Mouse (Mus musculus) adipocyte (in vitro differentiated cells): ENCODE results near the gene Calcoco2.
"Not testable (repeated sequence)": the region's sequence is repeated elsewhere in the genome, so short reads cannot be mapped to it uniquely, and the experiment has no call there.

Source experiments
- DNase-seq: peaks from one replicate; pipeline ENCODE4 v3.0.0-alpha.2; 2016; ENCODE audit warnings: low spot score

Gene Calcoco2

DNA sequence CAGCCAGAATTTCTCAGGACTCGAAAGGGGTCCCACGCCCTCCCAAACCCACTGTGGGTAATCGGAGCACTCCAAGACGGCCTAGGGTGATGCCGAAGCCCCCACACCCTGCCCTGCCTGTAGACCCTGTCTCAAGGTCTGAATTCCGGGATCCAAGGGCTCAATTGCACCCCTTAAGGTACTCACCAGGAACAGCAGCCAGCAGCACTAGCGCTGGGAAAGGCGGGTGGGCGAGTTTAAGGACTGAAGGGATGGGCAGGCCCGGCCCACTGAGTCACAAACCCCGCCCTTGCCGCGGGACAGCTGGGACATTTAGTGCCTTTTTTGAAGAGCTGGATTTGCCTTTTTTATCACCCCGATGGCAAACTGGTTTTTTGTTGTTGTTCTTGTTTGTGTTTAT lies at the start of gene Calcoco2:
Gene Calcoco2, minus strand, starts transcription at position 214 of the 400 bp plus-strand sequence.
- DNase-seq: no peak

DNA sequence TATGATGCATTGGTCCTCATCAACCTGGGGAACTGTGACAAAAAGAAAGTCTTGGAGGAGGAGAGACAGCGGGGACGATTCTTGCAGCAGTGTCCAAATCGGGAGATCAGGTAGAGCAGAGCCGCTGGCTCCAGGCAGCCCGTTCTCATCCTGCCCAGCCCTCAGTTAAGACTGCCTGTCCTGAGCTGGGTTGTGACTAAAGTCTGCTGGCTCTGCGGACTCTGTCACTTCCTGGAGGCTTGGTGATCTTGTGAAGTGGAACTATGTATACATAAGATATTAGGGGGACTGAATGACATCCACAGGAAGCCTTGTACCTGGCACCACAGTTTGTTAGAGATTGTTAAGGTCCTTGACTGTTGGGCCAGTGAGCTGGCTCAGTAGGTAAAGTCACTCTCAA lies 35.7 kb upstream of the Calcoco2 start:
- DNase-seq: no peak

DNA sequence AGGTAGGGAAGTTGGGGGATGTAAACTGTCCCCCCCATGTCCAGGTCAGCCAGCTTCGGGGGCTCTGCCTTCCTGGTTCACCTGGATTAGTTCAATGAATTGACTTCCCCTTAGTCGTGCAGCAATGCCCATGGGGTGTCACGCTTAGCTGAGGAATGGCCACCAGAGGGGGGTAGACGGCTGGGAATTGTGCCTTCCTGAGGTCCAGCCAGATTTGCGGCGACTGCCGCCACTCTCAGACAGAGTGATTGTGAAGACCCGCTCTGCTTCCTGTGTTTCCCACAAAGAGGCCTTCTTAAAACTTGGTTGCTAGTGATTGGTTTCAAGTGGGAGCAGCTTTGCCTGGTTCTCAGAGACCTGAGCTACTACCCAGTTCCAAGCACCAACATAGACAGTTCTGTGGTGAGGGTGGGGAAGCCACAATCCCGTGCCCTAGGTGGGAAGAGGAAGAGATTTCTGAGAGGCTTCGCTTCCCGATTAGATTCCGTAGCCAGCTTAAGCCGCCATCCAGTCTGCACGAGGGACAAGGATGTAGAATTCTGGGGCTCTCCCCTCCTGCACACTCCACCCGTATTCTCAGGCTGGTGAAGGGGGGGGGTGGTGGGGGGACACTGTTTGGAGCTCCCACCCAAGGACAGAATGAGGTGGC lies 34.0 kb upstream of the Calcoco2 start:
- peak; percentile 84 for DNase-seq

DNA sequence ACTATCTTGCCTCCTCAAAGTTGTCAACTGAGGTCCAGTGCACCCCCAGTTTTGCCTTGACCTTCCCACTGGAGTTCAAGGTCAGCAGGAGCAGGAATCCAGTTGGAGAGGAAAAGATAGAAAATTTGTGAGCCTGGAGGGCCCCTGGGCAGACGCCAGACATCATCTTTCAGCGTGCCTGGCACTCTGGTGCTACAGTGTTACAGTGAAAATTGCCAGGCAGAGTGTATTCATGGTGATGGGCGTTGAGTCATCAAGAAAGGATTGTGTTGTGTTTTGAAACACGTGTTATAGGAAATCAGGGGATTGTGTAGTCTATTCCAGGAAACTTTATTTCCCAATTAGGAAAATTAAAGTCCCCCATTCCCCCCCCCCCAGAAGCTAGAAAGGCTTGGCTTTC lies 32.0 kb upstream of the Calcoco2 start:
- DNase-seq: no peak

DNA sequence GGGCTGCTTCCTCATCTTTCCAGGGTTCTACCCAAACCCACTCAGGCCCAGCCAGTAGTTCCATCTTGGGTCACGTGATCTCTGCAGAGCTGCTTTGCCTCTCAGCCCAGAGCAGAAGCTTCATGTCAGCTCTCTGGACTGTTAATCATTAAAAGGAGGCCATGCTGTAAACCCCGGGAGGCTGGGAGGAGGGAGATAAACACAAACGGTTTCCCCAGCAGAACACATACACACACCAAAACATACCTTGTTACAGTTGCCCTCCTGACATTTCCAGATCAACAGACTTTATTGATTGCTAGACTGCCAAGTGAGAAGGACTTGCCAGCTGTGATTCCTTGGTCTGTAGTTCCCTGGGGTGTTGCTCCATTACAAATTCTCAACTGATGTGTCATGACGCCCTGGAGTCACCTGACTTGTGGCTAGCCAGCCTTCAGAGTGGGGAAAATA lies 29.0 kb upstream of the Calcoco2 start:
- DNase-seq: peak; percentile 64

DNA sequence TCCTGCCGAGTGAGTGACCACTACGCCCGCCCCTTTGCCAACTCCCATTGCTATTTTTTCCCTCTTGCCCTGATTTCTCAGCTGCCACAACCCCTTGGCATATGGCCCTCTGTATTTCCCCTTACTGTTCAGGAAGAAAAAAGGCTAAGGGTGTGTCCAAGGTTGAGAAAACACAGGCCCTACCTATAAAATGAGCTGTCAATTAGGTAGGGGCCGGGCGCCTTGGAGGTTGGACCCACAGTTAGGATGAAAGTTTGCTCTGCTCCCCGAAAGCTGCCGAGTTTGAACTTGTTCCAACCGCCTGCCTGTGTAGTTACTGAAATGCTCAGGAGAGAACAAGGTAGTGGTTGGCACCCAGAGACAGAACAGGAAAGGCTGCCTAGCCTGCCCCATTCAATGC lies 24.1 kb upstream of the Calcoco2 start:
- no peak for DNase-seq

DNA sequence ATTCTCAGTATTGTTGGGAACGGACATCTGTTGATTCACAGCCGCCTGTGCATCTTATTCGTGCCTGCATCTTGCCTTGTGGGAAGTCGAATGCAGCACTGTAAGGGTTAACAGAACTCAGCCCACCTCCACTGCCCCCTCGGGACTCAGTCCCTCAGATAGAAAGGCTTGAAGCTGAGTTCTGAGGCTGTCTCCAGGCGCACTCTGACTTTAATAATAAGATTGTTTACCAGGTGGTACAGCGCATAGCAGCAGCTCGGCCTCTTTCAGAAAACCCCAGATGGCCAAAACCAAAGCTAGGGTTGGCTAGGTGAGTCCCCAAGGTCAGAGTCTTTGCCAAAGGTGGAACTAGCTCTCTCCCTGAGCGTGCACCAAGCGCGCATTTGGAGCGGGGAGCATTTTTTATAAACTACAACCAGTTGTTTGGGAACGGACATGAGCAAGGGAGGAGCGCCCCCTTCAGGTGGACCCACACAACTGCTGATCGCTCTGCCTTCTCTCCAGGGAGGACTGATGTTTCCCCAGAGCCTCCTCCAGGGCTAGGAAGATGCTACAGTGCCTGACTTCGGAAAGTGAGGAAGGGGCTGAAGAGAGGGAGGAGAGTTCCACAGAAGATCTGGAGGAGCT lies 21.6 kb upstream of the Calcoco2 start, which contains the start of gene Ttll6:
Gene Ttll6, plus strand, starts transcription at position 548 of the 627 bp plus-strand sequence.
- DNase-seq: peak; percentile 26

DNA sequence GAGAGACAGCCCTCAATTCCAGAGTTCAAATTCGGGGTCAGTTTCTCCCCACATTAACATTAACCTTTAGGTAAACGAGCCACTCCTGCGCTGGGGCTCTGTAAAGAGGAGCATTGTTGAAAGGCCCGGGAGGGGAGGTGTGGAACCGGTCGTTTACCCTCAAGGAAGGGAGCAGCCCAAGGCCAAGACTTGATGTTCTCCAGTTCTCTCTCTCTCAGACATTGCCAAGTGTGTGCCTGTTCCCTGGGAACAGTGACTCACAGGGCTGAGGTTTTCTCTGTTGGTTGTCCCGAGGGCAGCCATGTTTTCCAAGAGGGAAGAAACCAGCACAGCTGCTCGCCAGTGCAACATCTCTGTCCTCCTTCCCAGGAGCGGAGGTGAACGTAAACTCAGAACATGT lies 18.8 kb upstream of the Calcoco2 start:
- peak; percentile 57 for DNase-seq

DNA sequence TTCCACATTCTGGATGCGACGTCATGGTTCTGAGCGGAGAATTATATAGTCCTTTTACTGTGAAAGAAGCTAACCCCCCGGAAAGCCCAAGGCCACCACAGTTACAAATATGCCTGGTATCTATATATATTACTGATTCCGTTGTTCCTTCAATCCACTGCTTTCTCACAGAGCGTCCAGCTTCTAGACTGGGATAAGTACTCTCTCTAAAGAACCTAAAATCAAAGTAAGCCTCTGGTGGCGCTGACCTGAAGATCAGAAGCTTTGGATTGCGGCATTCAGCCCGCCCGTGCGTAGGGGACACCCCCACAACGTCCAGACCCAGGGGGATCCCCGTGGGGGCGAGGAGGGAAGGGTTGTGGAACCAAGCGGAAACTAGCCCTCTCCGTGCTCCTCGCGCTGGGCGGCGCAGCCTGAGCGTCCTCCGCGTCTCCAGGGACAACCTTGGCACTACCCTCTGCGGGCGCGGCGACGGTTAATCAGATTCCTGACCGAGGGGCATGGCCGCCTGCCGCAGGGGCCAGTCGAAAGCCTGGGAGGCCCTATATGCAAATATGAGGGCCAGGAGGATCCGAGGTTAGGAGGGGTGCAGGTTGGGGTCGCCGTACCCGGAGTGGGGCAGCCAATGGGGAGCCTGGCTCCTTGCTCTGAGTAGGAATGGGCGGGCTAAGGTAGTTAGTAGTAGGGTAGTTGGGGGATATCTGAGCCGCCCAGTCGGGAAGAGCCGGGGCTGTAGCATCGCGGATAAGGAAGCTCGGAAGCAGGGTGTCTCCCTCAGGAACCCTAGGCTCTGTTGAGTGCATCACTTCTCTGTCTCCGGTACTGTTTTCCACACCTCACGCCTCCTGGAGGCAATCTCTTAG lies 12.5 kb upstream of the Calcoco2 start:
- no peak for DNase-seq

DNA sequence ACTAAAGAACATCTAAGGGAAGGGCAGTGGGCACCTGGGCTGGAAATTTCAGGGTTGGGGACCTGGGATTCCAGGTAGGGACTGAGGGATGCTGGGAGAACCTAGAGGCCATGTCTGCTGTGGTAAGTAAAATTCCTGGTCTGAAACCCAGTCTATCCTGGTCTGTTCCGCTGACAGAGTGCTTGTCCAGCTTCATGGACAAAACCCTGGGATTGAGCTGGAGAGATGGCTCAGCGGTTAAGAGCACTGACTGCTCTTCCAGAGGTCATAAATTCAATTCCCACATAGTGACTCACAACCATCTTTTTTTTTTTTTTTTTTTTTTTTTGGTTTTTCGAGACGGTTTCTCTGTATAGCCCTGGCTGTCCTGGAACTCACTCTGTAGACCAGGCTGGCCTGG lies 11.0 kb upstream of the Calcoco2 start:
- not testable (repeated sequence) for DNase-seq

DNA sequence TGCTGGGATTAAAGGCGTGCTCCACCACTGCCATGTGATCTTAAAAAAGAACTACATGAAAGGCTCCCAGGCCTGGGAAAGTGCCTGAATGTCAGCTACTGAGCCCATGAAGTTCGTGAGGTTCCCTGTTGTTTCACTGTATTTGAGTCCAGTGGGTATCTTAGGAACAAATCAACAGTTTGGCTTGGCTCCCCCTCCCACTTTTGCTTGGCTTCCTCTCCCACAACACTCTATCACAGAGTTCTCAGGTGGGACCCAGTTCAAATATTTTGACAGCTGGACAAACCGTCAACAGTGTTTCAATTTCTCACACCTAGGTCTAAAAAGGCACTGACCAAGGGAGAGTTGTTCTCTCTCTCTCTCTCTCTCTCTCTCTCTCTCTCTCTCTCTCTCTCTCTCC lies 7.6 kb upstream of the Calcoco2 start:
- DNase-seq: no peak

DNA sequence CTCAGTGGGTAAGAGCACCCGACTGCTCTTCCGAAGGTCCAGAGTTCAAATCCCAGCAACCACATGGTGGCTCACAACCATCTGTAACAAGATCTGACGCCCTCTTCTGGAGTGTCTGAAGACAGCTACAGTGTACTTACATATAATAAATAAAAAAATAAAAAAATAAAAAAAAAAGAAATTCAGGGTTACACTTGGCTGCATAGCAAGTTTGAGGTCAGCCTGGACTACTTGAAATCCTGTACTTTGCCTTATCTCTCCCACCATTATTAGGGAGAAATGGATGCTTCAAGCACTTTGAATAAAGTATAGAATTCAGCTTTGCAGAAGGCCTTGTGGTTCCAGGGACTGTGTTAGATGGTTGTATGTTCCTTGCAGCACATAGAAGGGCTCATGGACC lies 5.2 kb upstream of the Calcoco2 start:
- DNase-seq: not testable (repeated sequence)

DNA sequence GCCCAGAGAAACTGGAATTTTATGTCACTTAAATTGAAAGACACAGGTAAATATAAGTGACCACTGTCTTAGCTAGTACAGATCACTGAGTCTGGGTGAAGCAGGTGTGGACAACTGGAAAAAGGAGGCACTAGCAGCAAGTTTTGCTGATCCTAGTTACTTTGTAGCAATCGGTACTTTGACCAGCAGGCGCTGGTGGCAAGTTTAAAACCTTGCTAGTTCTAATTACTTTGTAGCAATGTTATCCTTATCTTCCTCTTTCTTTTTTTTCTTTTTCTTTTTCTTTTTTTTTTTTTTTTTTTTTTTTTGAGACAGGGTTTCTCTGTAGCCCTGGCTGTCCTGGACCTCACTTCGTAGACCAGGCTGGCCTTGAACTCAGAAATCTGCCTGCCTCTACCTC lies 4.4 kb upstream of the Calcoco2 start:
- DNase-seq: no peak

DNA sequence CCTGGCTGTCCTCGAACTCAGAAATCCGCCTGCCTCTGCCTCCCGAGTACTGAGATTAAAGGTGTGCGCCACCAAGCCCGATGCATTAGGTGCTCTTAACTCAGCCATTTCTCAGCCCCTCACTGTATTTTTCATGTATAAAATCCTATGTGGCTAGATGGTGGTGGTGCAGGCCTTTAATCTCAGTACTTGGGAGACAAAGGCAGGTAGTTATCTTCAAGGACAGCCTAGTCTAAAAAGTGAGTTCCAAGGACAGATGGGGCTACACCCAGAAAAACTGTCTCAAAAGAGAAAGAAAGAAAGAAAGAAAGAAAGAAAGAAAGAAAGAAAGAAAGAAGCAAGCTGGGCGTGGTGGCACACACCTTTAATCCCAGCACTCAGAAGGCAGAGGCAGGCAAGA lies 3.7 kb upstream of the Calcoco2 start:
- no peak for DNase-seq

DNA sequence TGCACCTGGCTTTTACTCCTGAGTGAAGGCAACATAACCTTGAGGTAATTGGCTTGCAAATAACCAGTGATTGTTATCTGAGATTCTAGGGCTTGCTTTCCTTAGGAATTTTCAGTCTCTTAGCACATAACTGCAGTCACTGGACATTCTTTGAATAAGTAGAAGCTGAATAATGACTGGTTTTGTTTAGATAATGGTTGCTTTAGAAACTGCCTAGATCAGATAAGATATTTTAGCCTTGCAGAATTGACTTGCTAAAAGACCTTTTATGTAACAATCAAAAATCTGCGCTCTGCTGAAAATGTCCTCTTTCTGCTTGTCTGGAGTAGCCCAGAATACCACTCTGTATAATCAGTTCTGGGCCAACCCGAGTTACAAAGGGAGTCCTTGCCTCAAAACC lies 2.3 kb upstream of the Calcoco2 start:
- no peak for DNase-seq

DNA sequence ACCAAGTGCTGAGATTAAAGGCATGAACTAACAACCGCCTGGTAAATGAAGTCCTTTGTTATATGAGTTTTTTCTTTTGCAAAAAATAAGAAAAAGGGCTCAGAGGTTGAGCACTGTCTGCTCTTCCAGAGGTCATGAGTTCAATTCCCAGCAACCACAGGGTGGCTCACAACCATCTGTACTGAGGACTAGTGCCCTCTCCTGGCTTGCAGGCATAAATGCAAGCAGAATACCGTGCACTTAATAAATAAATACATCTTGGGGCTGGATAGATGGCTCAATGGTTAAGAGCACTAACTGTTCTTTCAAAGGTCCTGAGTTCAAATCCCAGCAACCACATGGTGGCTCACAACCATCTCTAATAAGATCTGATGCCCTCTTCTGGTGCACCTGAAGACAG lies 814 bp downstream of the Calcoco2 start:
- DNase-seq: not testable (repeated sequence)

DNA sequence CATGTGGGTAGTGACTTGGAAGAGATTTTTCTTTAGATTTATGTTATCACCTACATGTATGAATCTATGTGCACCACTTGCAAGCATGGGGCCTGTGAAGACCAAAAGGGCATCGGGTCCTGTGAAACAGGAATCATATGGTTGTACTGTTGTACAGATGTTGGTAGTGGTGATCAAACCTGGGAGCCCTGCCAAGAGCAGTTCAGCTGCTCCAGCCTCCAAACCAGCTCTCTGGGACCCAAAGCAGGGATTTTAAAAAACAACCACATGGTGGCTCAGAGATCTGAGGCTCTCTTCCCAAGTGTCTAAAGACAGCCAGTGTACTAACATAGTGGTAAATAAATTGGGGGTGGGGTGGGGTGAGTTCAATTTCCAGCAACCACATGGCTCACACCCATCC lies 3.4 kb downstream of the Calcoco2 start:
- DNase-seq: peak; percentile 29

DNA sequence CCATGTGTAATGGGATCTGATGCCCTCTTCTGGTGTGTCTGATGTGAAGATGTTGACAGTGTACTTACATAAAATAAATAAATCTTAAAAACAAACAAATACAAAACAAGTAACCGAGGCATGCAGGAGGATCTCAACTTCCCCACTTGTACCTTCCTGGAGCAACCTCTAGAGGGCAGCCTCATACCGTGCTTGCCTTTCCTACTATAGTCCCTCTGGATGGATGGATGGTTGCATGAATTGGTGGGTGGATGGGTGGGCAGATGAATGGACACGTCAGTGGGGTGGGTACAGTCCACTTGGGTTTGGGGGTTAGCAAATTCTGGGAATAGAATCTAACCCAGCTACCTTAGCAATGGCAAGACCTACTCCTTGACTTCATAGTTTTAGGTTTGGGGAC lies 18.4 kb downstream of the Calcoco2 start:
- DNase-seq: peak; percentile 67

DNA sequence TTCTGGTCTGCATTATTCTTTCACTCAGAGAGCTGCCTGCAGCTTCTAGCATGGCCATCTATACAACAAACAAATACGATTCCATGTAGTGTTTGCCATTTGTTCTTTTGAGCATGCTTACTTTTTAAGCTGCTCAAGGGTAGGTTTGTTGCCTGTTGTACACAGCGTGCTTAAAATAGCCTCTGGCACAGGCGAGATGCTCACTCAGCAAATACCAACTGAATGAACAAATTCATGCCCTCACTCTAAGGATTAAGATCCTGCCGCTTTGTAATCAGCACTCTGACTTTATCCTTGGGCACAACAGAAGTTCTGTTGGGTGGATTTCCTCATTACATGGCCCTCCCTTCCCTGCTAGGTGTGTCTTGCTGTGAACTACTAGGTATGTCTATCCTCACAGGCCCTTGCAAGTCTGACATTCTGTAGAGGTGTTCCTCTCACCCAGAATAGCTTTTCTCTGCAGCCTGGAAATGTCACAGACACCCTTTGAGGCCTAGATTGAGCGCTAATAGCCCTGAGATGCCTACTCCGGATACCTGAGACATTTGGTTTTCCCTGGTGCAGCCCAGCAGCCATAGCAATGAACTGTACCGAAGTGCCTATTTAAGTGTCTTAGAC lies 19.0 kb downstream of the Calcoco2 start:
- DNase-seq: no peak

DNA sequence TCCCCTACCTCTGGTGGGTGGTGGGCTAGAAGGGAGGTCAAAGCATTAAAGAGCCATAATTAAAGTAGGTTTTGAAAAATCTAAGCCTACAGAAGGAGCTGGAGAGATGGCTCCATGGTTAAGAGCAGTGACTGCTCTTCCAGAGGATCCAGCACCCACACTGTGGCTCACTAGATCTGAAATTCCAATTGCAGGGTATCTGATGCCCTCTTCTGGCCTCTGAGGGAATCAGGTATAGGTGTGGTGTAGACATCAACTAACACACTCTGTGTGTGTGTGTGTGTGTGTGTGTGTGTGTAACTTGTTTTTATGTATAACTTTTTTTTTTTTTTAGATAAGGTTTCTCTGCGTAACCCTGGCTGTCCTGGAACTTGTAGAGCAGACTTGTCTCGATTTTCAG lies 20.7 kb downstream of the Calcoco2 start:
- peak; percentile 45 for DNase-seq

DNA sequence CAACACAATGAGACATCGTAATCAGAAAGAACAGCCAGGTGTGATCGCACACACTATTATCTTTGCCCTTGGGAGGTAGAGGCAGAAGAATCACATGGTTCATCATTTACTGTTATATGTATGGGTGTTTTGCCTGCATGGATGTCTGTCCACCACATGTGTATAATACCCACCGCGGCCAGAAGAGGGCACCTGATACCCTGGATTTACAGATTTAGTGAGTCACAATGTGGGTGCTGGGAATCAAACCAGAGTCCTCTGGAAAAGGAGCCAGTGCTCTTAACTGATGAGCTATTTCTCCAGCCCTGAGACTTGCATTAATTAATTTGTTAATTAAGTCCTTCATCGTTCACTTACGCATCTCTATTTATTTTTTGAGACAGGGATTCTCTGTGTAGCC lies 23.8 kb downstream of the Calcoco2 start:
- no peak for DNase-seq

DNA sequence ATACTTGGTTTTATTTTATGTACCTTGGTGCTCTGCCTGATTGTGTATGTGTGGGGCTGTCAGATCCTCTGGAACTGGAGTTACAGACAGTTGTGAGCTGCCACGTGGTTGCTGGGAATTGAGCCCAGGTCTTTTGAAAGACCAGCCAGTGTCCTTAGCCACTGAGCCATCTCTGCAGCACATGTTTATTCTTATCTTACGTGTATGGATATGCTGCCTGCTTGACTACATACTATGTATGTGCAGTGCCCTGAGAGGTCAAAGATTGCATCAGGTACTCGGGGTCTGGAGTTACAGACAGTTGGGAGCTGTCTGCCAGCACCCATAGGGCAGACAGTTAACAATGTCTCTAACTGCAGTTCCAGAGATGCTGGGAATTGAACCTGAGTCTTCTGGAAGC lies 29.1 kb downstream of the Calcoco2 start:
- peak; percentile 62 for DNase-seq

DNA sequence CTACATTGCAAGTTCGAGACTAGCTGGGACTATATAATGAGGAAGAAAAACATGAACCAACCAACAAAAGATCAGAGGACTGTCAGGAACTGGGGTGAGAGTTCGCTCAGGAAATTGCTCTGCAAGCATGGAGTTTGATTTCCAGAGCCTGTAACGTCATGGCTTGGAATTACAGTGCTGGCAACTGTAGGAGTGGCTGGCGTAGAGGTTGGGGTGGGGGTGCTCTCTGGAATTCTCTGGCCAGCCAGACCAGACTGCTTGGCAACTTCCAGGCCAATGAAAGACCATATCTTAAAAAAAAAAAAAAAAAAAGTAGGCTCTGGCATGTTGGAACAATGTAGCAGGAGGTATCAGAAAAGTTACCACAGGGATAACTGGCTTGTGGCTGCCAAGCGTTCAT lies 31.0 kb downstream of the Calcoco2 start:
- DNase-seq: no peak
